ENCODE assay signal across 9 mouse cellular contexts in genomic region chr7:96554277-96554690, GRCm38 (mm10).
DNase-seq lines count a peak whose midpoint lies in the region; ATAC-seq lines count a peak whose summit lies in the region.
"Had no signal": no experiment of that assay in that cellular context is flagged by ENCODE, and none has a peak within 500 bp of the region (broad histone marks: within the 10 kb centered on the region; RNA-seq: fewer than 3 reads in every experiment).

No protein-coding gene starts in this region.

- no peak overlapping the region for H3K9ac ChIP-seq in liver, embryonic 11.5 days (ENCODE audit: low read depth, low read length)
- H3K9ac ChIP-seq in liver, embryonic 12.5 days = no peak overlapping the region
- no peak overlapping the region for H3K9ac ChIP-seq in midbrain, embryonic 16.5 days (ENCODE audit: low read depth, low read length)
- H3K9ac ChIP-seq: liver, embryonic 13.5 days had no signal

- 39% methylated on average over 6 of the region's 6 CpGs for WGBS in liver, embryonic 11.5 days
- 32% methylated on average over 6 of the region's 6 CpGs for WGBS in liver, embryonic 12.5 days (ENCODE audit: insufficient replicate concordance)
- WGBS in midbrain, embryonic 16.5 days = 45% methylated on average over 6 of the region's 6 CpGs

- no peaks in the 10 kb centered on the region for H3K4me1 ChIP-seq in liver, embryonic 11.5 days (replicated peaks; ENCODE audit: control insufficient read depth, insufficient read depth, low read length)
- no peaks in the 10 kb centered on the region for H3K4me1 ChIP-seq in liver, embryonic 12.5 days
- peaks cover 13% of the 10 kb centered on the region; the same call in 1 of the 2 replicates for H3K4me1 ChIP-seq in midbrain, embryonic 16.5 days (ENCODE audit: control insufficient read depth, insufficient read depth, low read length)
- H3K4me1 ChIP-seq: liver, embryonic 13.5 days had no signal

- 0 out of 2 replicates have a peak, but pooled peaks have one; percentile 10 for ATAC-seq in liver, embryonic 11.5 days (replicated peaks; ENCODE audit: low FRiP score)
- no peak for ATAC-seq in liver, embryonic 12.5 days
- ATAC-seq in midbrain, embryonic 16.5 days = peak; percentile 32; the same call in 1 of the 2 replicates

- no peak overlapping the region for H3K4me3 ChIP-seq in liver, embryonic 11.5 days (ENCODE audit: low read depth, low read length)
- no peak overlapping the region for H3K4me3 ChIP-seq in liver, embryonic 12.5 days
- no peak overlapping the region for H3K4me3 ChIP-seq in midbrain, embryonic 16.5 days (ENCODE audit: low read depth, low read length)
- H3K4me3 ChIP-seq: liver, embryonic 13.5 days had no signal

- no peaks in the 10 kb centered on the region for H3K9me3 ChIP-seq in liver, embryonic 11.5 days (ENCODE audit: control insufficient read depth, low read length)
- no peaks in the 10 kb centered on the region for H3K9me3 ChIP-seq in liver, embryonic 12.5 days (replicated peaks)
- H3K9me3 ChIP-seq in midbrain, embryonic 16.5 days (replicated peaks; ENCODE audit: control insufficient read depth, low read length, poor library complexity, severe bottlenecking) = no peaks in the 10 kb centered on the region
- H3K9me3 ChIP-seq: liver, embryonic 13.5 days had no signal

- no peak overlapping the region for H3K4me2 ChIP-seq in liver, embryonic 11.5 days
- H3K4me2 ChIP-seq in liver, embryonic 12.5 days = no peak overlapping the region
- H3K4me2 ChIP-seq in midbrain, embryonic 16.5 days (ENCODE audit: low read length) = no peak overlapping the region
- H3K4me2 ChIP-seq: liver, embryonic 13.5 days had no signal

- no peak for DNase-seq in liver, embryonic 11.5 days (ENCODE audit: low spot score)
- DNase-seq in R1 (ENCODE audit: low read depth, low spot score) = peak; percentile 30
- peak; percentile 68 for DNase-seq in embryo, embryonic 10 days (ENCODE audit: low spot score)
- DNase-seq in heart, postnatal 4 days = peak; percentile 55
- peak; percentile 41 to 58 for DNase-seq in left cerebral cortex, adult 18-20 months (ENCODE audit: low spot score in 2 of 2)
- no peak for DNase-seq in T-cell, adult 2 months (ENCODE audit: low spot score)
- DNase-seq: liver, embryonic 13.5 days had no signal

- no peak overlapping the region for H3K27ac ChIP-seq in liver, embryonic 11.5 days (ENCODE audit: low read depth, low read length)
- no peak overlapping the region for H3K27ac ChIP-seq in liver, embryonic 12.5 days
- no peak overlapping the region for H3K27ac ChIP-seq in midbrain, embryonic 16.5 days (ENCODE audit: low read length)
- H3K27ac ChIP-seq: liver, embryonic 13.5 days had no signal

- no peaks in the 10 kb centered on the region for H3K36me3 ChIP-seq in liver, embryonic 11.5 days (ENCODE audit: control insufficient read depth, insufficient read depth, low read length)
- no peaks in the 10 kb centered on the region for H3K36me3 ChIP-seq in liver, embryonic 12.5 days
- H3K36me3 ChIP-seq in midbrain, embryonic 16.5 days (ENCODE audit: control insufficient read depth, insufficient read depth, low read length) = 0 out of 2 replicates have a peak, but pooled peaks cover 2% of the 10 kb centered on the region
- H3K36me3 ChIP-seq: liver, embryonic 13.5 days had no signal

- no peaks in the 10 kb centered on the region for H3K27me3 ChIP-seq in liver, embryonic 11.5 days (replicated peaks; ENCODE audit: control insufficient read depth, insufficient read depth, low read length)
- H3K27me3 ChIP-seq in liver, embryonic 12.5 days (replicated peaks) = no peaks in the 10 kb centered on the region
- H3K27me3 ChIP-seq in midbrain, embryonic 16.5 days (ENCODE audit: control insufficient read depth, insufficient read depth, low read depth, low read length) = no peaks in the 10 kb centered on the region
- H3K27me3 ChIP-seq: liver, embryonic 13.5 days had no signal

Comparison
In these comparisons a context has a peak if more than half of its experiments do, and no peak if none do; other contexts are left out.
1. DNase-seq: peak in R1 (single experiment), embryo, embryonic 10 days (single experiment), heart, postnatal 4 days (single experiment) and left cerebral cortex, adult 18-20 months (2 of 2); none in liver, embryonic 11.5 days (single experiment) and T-cell, adult 2 months (single experiment).